Mouse (Mus musculus): ENCODE results near the gene Nr2c2ap. TPM values are rescaled to one million over a fixed set of nuclear protein-coding genes. Genes with fewer than 3 reads are reported as not detected.
A peak's percentile ranks its signal among the peaks of the same experiment; 100 is the strongest.

Gene Nr2c2ap
- polyA plus RNA-seq, 1 experiment from 2014 or later = 30.1 TPM

- 94% methylated on average over 1 of the region's 1 CpGs for WGBS
- TF ChIP-seq CTCF (IDR thresholded peaks at IDR 0.05; ENCODE audit: low read depth) = no peak
- Histone ChIP-seq H3K27me3 (ENCODE audit: insufficient read depth, low read length) (no peaks in the 10 kb centered on the region), H3K4me1 (replicated peaks; ENCODE audit: insufficient read depth, low read length) (no peaks in the 10 kb centered on the region), H3K9me3 (replicated peaks; ENCODE audit: low read length) (no peaks in the 10 kb centered on the region), H3K27ac (no peak overlapping the region), H3K36me3 (ENCODE audit: insufficient read depth, low read length) (no peaks in the 10 kb centered on the region), H3K9ac (ENCODE audit: low read depth, low read length) (no peak overlapping the region), H3K4me3 (replicated peaks; ENCODE audit: low read depth, low read length) (no peak overlapping the region), H3K4me2 (ENCODE audit: low read length) (no peak overlapping the region)
- ATAC-seq (replicated peaks; ENCODE audit: low FRiP score, low read depth) = no peak
- DNase-seq (ENCODE audit: low spot score) = no peak
These were observed 26.2 kb downstream of the Nr2c2ap start for GRCm38 (mm10) chr8:70157240-70157800.

- Histone ChIP-seq H3K4me2 (ENCODE audit: low read length) (peak overlapping the region; percentile 90), H3K9ac (ENCODE audit: low read depth, low read length) (peak overlapping the region; percentile 45; the same call in 1 of the 2 replicates), H3K36me3 (ENCODE audit: insufficient read depth, low read length) (no peaks in the 10 kb centered on the region), H3K4me3 (replicated peaks; ENCODE audit: low read depth, low read length) (peak overlapping the region; percentile 48), H3K27me3 (ENCODE audit: insufficient read depth, low read length) (no peaks in the 10 kb centered on the region), H3K4me1 (replicated peaks; ENCODE audit: insufficient read depth, low read length) (no peaks in the 10 kb centered on the region), H3K9me3 (replicated peaks; ENCODE audit: low read length) (no peaks in the 10 kb centered on the region), H3K27ac (no peak overlapping the region)
- WGBS = 13% methylated on average over 38 of the region's 40 CpGs
- no peak for TF ChIP-seq CTCF (IDR thresholded peaks at IDR 0.05; ENCODE audit: low read depth)
- peak; percentile 80 for DNase-seq (ENCODE audit: low spot score)
- ATAC-seq (replicated peaks; ENCODE audit: low FRiP score, low read depth) = peak; percentile 84
These were observed 27.1 kb downstream of the Nr2c2ap start for GRCm38 (mm10) chr8:70158069-70158853.

GRCm38 (mm10) chr8:70159211-70159610 is 28.1 kb downstream of the Nr2c2ap start:
- Histone ChIP-seq H3K36me3 (ENCODE audit: insufficient read depth, low read length) (no peaks in the 10 kb centered on the region), H3K4me3 (replicated peaks; ENCODE audit: low read depth, low read length) (no peak overlapping the region), H3K9ac (ENCODE audit: low read depth, low read length) (no peak overlapping the region), H3K9me3 (replicated peaks; ENCODE audit: low read length) (no peaks in the 10 kb centered on the region), H3K27ac (no peak overlapping the region), H3K4me2 (ENCODE audit: low read length) (no peak overlapping the region), H3K4me1 (replicated peaks; ENCODE audit: insufficient read depth, low read length) (no peaks in the 10 kb centered on the region), H3K27me3 (ENCODE audit: insufficient read depth, low read length) (no peaks in the 10 kb centered on the region)
- 73% methylated on average over 4 of the region's 4 CpGs for WGBS
- DNase-seq (ENCODE audit: low spot score) = no peak
- no peak for TF ChIP-seq CTCF (IDR thresholded peaks at IDR 0.05; ENCODE audit: low read depth)
- no peak for ATAC-seq (replicated peaks; ENCODE audit: low FRiP score, low read depth)

GRCm38 (mm10) chr8:70160015-70160414 is 28.9 kb downstream of the Nr2c2ap start:
- TF ChIP-seq CTCF (IDR thresholded peaks at IDR 0.05; ENCODE audit: low read depth) = no peak
- Histone ChIP-seq H3K9me3 (replicated peaks; ENCODE audit: low read length) (no peaks in the 10 kb centered on the region), H3K36me3 (ENCODE audit: insufficient read depth, low read length) (no peaks in the 10 kb centered on the region), H3K4me3 (replicated peaks; ENCODE audit: low read depth, low read length) (no peak overlapping the region), H3K4me2 (ENCODE audit: low read length) (no peak overlapping the region), H3K27ac (no peak overlapping the region), H3K4me1 (replicated peaks; ENCODE audit: insufficient read depth, low read length) (no peaks in the 10 kb centered on the region), H3K27me3 (ENCODE audit: insufficient read depth, low read length) (no peaks in the 10 kb centered on the region), H3K9ac (ENCODE audit: low read depth, low read length) (no peak overlapping the region)
- DNase-seq (ENCODE audit: low spot score) (no peak), ATAC-seq (replicated peaks; ENCODE audit: low FRiP score, low read depth) (no peak)
- whole genome bisulfite sequencing = 67% methylated on average over 13 of the region's 13 CpGs

- no peak overlapping the region for H3K9ac ChIP-seq (ENCODE audit: low read depth, low read length)
- no peaks in the 10 kb centered on the region for H3K27me3 ChIP-seq (ENCODE audit: insufficient read depth, low read length)
- no peak for ATAC-seq (replicated peaks; ENCODE audit: low FRiP score, low read depth)
- H3K4me1 ChIP-seq (replicated peaks; ENCODE audit: insufficient read depth, low read length) = no peaks in the 10 kb centered on the region
- WGBS = 85% methylated on average over 3 of the region's 3 CpGs
- no peak overlapping the region for H3K4me3 ChIP-seq (replicated peaks; ENCODE audit: low read depth, low read length)
- no peaks in the 10 kb centered on the region for H3K36me3 ChIP-seq (ENCODE audit: insufficient read depth, low read length)
- H3K27ac ChIP-seq = no peak overlapping the region
- TF ChIP-seq CTCF (IDR thresholded peaks at IDR 0.05; ENCODE audit: low read depth) = no peak
- no peak overlapping the region for H3K4me2 ChIP-seq (ENCODE audit: low read length)
- no peak for DNase-seq (ENCODE audit: low spot score)
- no peaks in the 10 kb centered on the region for H3K9me3 ChIP-seq (replicated peaks; ENCODE audit: low read length)
These were observed 32.2 kb downstream of the Nr2c2ap start for GRCm38 (mm10) chr8:70163316-70163715.

- Histone ChIP-seq H3K27ac (no peak overlapping the region), H3K27me3 (ENCODE audit: insufficient read depth, low read length) (no peaks in the 10 kb centered on the region), H3K36me3 (ENCODE audit: insufficient read depth, low read length) (no peaks in the 10 kb centered on the region), H3K9me3 (replicated peaks; ENCODE audit: low read length) (no peaks in the 10 kb centered on the region), H3K4me1 (replicated peaks; ENCODE audit: insufficient read depth, low read length) (no peaks in the 10 kb centered on the region), H3K9ac (ENCODE audit: low read depth, low read length) (peak overlapping the region; percentile 43), H3K4me3 (replicated peaks; ENCODE audit: low read depth, low read length) (no peak overlapping the region; the same call in 1 of the 2 replicates), H3K4me2 (ENCODE audit: low read length) (peak overlapping the region; percentile 57)
- peak; percentile 98 for TF ChIP-seq CTCF (IDR thresholded peaks at IDR 0.05; ENCODE audit: low read depth)
- 3% methylated on average over 21 of the region's 21 CpGs for WGBS
- ATAC-seq (replicated peaks; ENCODE audit: low FRiP score, low read depth) (peak; percentile 86), DNase-seq (ENCODE audit: low spot score) (peak; percentile 79)
These were observed 35.5 kb downstream of the Nr2c2ap start for GRCm38 (mm10) chr8:70166504-70167110.
